Mouse (Mus musculus) midbrain, embryonic 13.5 days (tissue): ENCODE measurements around the gene Slit2. TPM values are rescaled to one million over a fixed set of nuclear protein-coding genes. Genes with fewer than 3 reads are reported as not detected.

Source experiments
- ATAC-seq: fragments of 200-750 bp; cut with Nextera tagmentation; 2 replicates; pipeline ENCODE4 v1.8.0; 2017; ENCODE audit warnings: mild to moderate bottlenecking, moderate TSS enrichment, moderate library complexity
- H3K27ac ChIP-seq: fragments of 300-500 bp; sonication (generic); 2 replicates; pipeline ENCODE4 v1.5.1; 2015; ENCODE audit warnings: inconsistent platforms, mild to moderate bottlenecking, moderate library complexity
- H3K27me3 ChIP-seq: fragments of 300-500 bp; sonication (generic); 2 replicates; pipeline ENCODE4 v1.6.1; 2015; ENCODE audit warnings: mild to moderate bottlenecking, inconsistent platforms
- H3K36me3 ChIP-seq: fragments of 300-500 bp; sonication (generic); 2 replicates; pipeline ENCODE4 v1.6.1; 2015; ENCODE audit warnings: mild to moderate bottlenecking, inconsistent platforms
- H3K4me1 ChIP-seq: fragments of 300-500 bp; sonication (generic); replicated peaks from 2 replicates; pipeline ENCODE4 v1.6.1; 2015; ENCODE audit warnings: inconsistent platforms
- H3K4me2 ChIP-seq: fragments of 300-500 bp; sonication (generic); replicated peaks from 2 replicates; pipeline ENCODE4 v1.6.1; 2015; ENCODE audit warnings: moderate library complexity, mild to moderate bottlenecking, inconsistent platforms
- H3K4me3 ChIP-seq: fragments of 300-500 bp; sonication (generic); replicated peaks from 2 replicates; pipeline ENCODE4 v1.5.1; 2015; ENCODE audit warnings: mild to moderate bottlenecking, inconsistent platforms
- H3K9ac ChIP-seq: fragments of 300-500 bp; sonication (generic); replicated peaks from 2 replicates; pipeline ENCODE4 v1.6.1; 2015; ENCODE audit warnings: mild to moderate bottlenecking, inconsistent platforms
- H3K9me3 ChIP-seq: fragments of 300-500 bp; sonication (generic); 2 replicates; pipeline ENCODE4 v1.6.1; 2016; ENCODE audit warnings: mild to moderate bottlenecking, inconsistent platforms
- WGBS: fragments of 180-500 bp; shearing (Covaris S2); methylation state at CpG from one replicate; pipeline ENCODE4 v1.1.7; 2015; 5-methylcytosine and 5-hydroxymethylcytosine counted together
- polyA plus RNA-seq: library from polyadenylated mRNA; unstranded; fragments of >200 nt; fragmentation: Nextera tagmentation; extraction: Ambion mirVana; gene quantifications from 2 replicates; pipeline ENCODE4 v1.2.1, GENCODE M21; 2015

Slit2 gene
- polyA plus RNA-seq, 1 experiment from 2014 or later = 37.8 TPM

DNA sequence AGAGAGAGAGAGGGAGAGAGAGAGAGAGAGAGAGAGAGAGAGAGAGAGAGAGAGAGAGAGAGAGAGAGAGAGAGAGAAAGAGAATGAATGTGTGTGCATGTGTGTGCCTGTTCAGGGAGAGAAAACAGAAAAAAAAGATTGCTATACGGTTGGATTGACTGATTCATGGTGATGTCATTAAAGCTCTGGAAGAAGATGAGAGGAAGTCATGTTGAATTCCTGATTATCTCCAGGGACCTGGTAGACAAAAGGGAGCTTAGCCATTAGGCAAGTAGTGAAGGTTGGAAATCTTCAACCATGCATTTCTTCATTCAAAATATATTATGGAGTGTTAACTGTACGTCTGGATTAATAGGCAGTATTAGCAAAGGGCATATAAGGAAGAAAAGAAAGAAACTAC, 77.8 kb downstream of the Slit2 start:
- no peak overlapping the region for H3K27ac ChIP-seq
- H3K4me2 ChIP-seq = no peak overlapping the region
- no peak overlapping the region for H3K4me3 ChIP-seq
- ATAC-seq = peak; percentile 24; the same call in 1 of the 2 replicates
- WGBS = 2% methylated on average over 2 of the region's 2 CpGs
- no peaks in the 10 kb centered on the region for H3K27me3 ChIP-seq
- H3K9me3 ChIP-seq = no peaks in the 10 kb centered on the region
- H3K9ac ChIP-seq = no peak overlapping the region
- H3K36me3 ChIP-seq = no peaks in the 10 kb centered on the region
- peaks cover 12% of the 10 kb centered on the region for H3K4me1 ChIP-seq

DNA sequence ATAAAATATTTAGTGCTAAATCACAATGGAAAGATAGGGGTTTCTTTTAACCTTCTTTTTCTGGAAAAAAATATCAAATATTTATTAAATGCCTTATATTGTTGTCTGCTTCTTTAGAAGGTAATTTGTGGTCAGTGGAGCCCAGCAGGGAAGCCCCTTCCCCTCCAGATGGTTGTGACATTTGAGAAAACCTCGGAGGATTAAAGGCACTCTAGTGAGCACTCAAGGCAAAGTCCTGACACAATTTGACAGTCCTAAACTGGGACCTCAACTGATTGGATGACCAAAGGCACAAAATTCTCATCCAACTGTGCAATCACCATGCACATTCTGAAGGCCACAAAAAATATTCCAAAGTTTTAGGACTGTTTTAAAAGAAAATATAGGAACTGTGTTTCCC, 95.8 kb downstream of the Slit2 start:
- no peak for ATAC-seq
- Histone ChIP-seq H3K9ac (no peak overlapping the region), H3K36me3 (no peaks in the 10 kb centered on the region), H3K4me1 (peaks cover 6% of the 10 kb centered on the region; the same call in 1 of the 2 replicates), H3K4me2 (no peak overlapping the region), H3K27ac (no peak overlapping the region), H3K9me3 (no peaks in the 10 kb centered on the region), H3K4me3 (no peak overlapping the region), H3K27me3 (no peaks in the 10 kb centered on the region)
- WGBS = 2% methylated on average over 1 of the region's 1 CpGs

- Histone ChIP-seq H3K9me3 (no peaks in the 10 kb centered on the region), H3K4me2 (no peak overlapping the region), H3K4me3 (no peak overlapping the region), H3K27me3 (no peaks in the 10 kb centered on the region), H3K9ac (no peak overlapping the region), H3K4me1 (peaks cover 6% of the 10 kb centered on the region; the same call in 1 of the 2 replicates), H3K27ac (peak overlapping the region; percentile 56; the same call in 1 of the 2 replicates), H3K36me3 (no peaks in the 10 kb centered on the region)
- 23% methylated on average over 8 of the region's 8 CpGs for WGBS
- peak; percentile 92 for ATAC-seq
These were observed 98.4 kb downstream of the Slit2 start for GRCm38 (mm10) chr5:48081223-48081881.

GRCm38 (mm10) chr5:48113400-48113799, 130.5 kb downstream of the Slit2 start:
- Histone ChIP-seq H3K4me2 (no peak overlapping the region), H3K36me3 (no peaks in the 10 kb centered on the region), H3K9ac (no peak overlapping the region), H3K27ac (no peak overlapping the region), H3K27me3 (no peaks in the 10 kb centered on the region), H3K4me1 (peaks cover 15% of the 10 kb centered on the region), H3K9me3 (no peaks in the 10 kb centered on the region), H3K4me3 (no peak overlapping the region)
- 11% methylated on average over 1 of the region's 1 CpGs for WGBS
- peak; percentile 70 for ATAC-seq

DNA sequence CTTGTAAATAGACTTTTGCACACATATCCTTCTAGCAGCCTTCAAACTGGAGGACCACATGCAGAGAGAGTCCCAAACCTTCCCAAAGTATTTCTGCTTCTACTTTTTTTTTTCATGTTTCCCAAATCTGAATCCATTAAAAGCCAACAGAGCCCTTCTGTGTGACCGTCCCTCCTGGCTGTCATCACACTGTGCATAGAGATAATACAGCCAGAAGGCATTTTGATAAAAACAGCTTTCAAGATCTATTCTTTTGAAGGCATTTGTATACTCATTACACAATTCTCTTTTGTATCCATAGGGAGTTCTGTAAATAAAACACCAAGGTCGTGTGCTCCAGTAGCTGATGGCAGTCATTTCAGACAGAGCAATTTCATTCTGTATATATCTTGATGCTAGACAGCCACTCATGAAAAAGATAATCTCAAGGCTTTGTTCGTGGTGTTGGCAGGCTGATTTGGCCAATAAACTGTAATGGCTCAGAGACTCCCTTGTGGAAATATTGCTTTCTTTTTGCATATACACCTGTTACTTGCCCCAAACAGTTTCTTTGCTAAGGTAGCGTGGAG, 132.1 kb downstream of the Slit2 start:
- H3K27me3 ChIP-seq = no peaks in the 10 kb centered on the region
- H3K4me2 ChIP-seq = no peak overlapping the region
- H3K9me3 ChIP-seq = no peaks in the 10 kb centered on the region
- H3K27ac ChIP-seq = no peak overlapping the region; the same call in 1 of the 2 replicates
- peaks cover 15% of the 10 kb centered on the region for H3K4me1 ChIP-seq
- 37% methylated on average over 4 of the region's 4 CpGs for WGBS
- H3K9ac ChIP-seq = no peak overlapping the region
- no peaks in the 10 kb centered on the region for H3K36me3 ChIP-seq
- peak; percentile 55; the same call in 1 of the 2 replicates for ATAC-seq
- no peak overlapping the region for H3K4me3 ChIP-seq

DNA sequence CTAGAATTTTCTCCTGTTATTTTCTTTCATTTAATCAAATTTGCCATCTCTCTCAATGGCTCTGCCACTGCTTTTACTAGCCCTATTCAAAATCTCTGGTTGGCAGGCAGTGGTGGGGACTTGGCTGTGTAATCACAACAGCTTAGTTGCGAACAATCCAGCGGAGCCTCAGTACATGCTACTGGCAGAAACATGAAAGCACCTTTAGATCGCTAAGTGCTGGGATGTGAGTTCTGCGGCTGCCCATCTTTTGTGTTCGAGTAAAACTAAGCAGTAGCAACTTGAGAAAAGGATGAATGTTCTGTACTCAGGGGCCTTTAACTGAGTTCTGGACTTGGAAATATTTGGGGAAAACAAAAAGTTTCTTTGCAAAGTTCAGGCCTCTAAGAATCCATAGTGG, 139.7 kb downstream of the Slit2 start:
- WGBS = 50% methylated on average over 5 of the region's 5 CpGs
- Histone ChIP-seq H3K9me3 (no peaks in the 10 kb centered on the region), H3K4me2 (no peak overlapping the region), H3K4me3 (no peak overlapping the region), H3K36me3 (no peaks in the 10 kb centered on the region), H3K27ac (no peak overlapping the region), H3K4me1 (no peaks in the 10 kb centered on the region), H3K27me3 (no peaks in the 10 kb centered on the region), H3K9ac (no peak overlapping the region)
- no peak for ATAC-seq

DNA sequence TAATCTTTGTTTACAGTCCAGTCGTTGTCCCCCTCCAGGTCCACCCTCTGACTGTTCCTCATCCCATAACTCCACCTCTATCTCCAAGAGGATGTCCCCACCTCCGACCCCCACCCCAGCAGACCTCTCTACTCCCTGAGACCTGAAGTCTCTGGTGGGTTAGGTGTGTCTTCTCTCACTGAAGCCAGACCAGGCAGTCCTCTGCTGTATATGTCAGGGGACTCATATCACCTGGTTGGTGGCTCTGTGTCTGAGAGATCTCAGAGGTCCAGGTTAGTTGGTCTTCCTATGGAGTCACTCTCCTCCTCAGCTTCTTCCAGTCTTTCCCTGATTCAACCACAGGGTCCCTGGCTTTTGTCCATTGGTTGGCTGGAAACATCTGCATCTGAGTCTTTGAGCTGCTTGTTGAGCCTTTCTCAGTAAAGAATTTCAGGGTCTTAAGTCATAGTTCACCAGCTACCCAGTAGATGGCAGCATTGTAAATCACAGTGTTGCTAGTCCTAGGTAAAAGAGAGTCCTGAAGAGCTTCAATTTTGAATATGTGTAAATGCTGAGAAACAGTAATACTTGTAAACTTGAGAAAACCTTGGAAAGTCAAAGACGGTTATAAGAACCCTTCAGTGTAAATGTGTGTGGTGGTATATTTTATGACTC, 143.0 kb downstream of the Slit2 start:
- 77% methylated on average over 3 of the region's 3 CpGs for WGBS
- Histone ChIP-seq H3K9me3 (no peaks in the 10 kb centered on the region), H3K9ac (no peak overlapping the region), H3K4me2 (no peak overlapping the region), H3K36me3 (no peaks in the 10 kb centered on the region), H3K27me3 (no peaks in the 10 kb centered on the region), H3K4me1 (no peaks in the 10 kb centered on the region), H3K27ac (no peak overlapping the region), H3K4me3 (no peak overlapping the region)
- peak; percentile 62 for ATAC-seq

GRCm38 (mm10) chr5:48129981-48130380, 147.0 kb downstream of the Slit2 start:
- no peak for ATAC-seq
- 94% methylated on average over 4 of the region's 4 CpGs for WGBS
- Histone ChIP-seq H3K4me2 (no peak overlapping the region), H3K9ac (no peak overlapping the region), H3K36me3 (no peaks in the 10 kb centered on the region), H3K4me1 (no peaks in the 10 kb centered on the region), H3K27me3 (peaks cover 6% of the 10 kb centered on the region; the same call in 1 of the 2 replicates), H3K4me3 (no peak overlapping the region), H3K27ac (no peak overlapping the region), H3K9me3 (no peaks in the 10 kb centered on the region)

DNA sequence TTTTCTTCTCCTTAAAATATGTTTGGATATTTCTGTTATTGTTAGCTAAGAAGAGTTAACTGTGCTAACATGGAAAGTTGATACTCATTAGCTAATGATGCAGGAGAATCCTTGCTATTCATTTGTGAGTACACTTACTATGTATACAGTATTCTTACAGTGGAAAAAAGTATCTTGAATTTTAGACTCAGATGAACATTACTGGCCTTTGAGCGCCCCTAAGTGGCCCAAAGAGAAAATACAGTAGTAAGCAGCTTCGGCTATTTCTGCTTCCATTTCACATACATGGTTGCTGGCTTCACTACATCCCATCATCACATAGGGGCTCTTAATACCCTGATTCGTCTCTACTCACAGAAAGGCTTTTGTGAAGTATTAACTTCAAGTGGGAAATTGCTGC, 153.6 kb downstream of the Slit2 start:
- H3K36me3 ChIP-seq = no peaks in the 10 kb centered on the region
- H3K9ac ChIP-seq = no peak overlapping the region
- no peaks in the 10 kb centered on the region for H3K9me3 ChIP-seq
- H3K27me3 ChIP-seq = peaks cover 26% of the 10 kb centered on the region
- no peak for ATAC-seq
- H3K4me1 ChIP-seq = peaks cover 21% of the 10 kb centered on the region
- H3K4me3 ChIP-seq = no peak overlapping the region
- H3K4me2 ChIP-seq = no peak overlapping the region
- H3K27ac ChIP-seq = no peak overlapping the region
- 15% methylated on average over 3 of the region's 3 CpGs for WGBS

DNA sequence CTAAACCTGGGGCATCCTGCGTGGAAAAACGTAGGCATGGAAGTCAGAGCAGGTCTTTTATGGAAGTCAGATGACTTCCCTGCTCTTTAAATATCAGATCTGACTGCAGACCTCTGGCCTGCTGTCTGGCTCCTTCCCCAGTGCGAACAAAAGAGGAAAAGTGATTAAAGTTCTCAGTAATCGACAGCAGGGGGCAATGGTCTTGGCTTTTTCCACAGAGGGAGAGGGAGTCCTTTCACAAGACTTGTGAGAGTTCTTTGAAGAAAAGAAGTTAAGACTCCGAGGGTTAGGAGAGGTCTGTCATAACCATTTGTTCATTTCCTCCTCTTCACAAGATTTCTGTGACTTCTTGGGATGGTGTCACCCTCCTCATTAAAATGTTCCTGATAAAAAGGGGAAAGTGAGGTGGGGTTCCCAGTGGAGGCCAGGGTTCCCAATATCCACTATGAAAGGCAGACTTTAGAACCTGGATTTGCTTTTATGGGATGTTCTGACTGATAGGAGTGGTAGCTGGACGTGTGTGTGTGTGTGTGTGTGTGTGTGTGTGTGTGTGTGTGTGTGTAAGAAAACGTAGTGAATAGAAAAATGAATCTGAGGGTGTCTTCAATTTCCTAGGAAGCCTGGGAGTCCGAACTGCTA, 156.0 kb downstream of the Slit2 start:
- no peak overlapping the region for H3K4me2 ChIP-seq
- no peaks in the 10 kb centered on the region for H3K36me3 ChIP-seq
- H3K27me3 ChIP-seq = peaks cover 33% of the 10 kb centered on the region
- no peak overlapping the region for H3K9ac ChIP-seq
- WGBS = 4% methylated on average over 8 of the region's 8 CpGs
- peaks cover 30% of the 10 kb centered on the region for H3K4me1 ChIP-seq
- no peak overlapping the region for H3K27ac ChIP-seq
- ATAC-seq = peak; percentile 59
- H3K9me3 ChIP-seq = no peaks in the 10 kb centered on the region
- no peak overlapping the region for H3K4me3 ChIP-seq

DNA sequence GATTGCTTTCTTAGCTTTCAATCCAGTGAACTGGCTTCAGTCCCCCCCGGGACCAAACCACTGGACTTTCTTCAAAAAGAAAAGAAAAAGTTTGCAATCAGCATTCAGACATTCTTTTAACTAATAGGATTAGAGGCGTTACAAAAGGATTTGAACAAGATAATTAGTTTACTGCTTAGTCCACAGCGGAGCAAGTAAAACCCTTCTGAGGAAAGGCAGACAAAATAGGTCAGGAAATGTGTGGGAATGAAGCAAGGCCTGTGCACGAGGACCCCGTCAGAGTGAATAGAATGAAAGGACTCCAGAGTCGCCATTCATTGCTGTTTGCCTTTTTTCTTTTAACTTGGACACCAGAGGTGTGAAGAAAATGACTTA, 156.5 kb downstream of the Slit2 start:
- WGBS = 4% methylated on average over 6 of the region's 6 CpGs

DNA sequence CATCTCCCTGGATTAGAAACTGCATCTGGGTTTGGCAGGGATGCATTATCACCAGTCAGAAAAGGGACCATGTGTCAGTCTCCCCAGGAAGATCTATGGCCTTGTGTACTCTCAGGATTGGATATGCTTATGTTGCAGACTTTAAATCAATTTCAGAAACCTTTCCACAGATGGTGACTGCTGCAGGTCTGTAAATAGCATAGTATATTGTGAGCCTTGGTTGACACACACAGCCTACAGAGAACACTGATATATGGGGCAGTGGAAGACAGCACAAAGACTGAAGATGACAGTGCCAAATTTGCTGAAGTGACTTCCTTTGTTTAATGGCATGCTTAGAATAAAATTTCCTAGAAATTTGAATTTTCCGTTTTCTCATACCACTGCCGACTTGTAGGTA, 163.1 kb downstream of the Slit2 start:
- no peak for ATAC-seq
- no peak overlapping the region for H3K4me2 ChIP-seq
- H3K4me1 ChIP-seq = peaks cover 9% of the 10 kb centered on the region; the same call in 1 of the 2 replicates
- H3K9me3 ChIP-seq = no peaks in the 10 kb centered on the region
- no peak overlapping the region for H3K4me3 ChIP-seq
- H3K27me3 ChIP-seq = peaks cover 14% of the 10 kb centered on the region
- H3K27ac ChIP-seq = no peak overlapping the region
- no peaks in the 10 kb centered on the region for H3K36me3 ChIP-seq
- WGBS = 84% methylated on average over 2 of the region's 2 CpGs
- no peak overlapping the region for H3K9ac ChIP-seq

More for the DNA sequence above, 156.5 kb downstream of the Slit2 start:
- peak; percentile 68 for ATAC-seq
- no peaks in the 10 kb centered on the region for H3K36me3 ChIP-seq
- H3K4me2 ChIP-seq = no peak overlapping the region
- no peak overlapping the region for H3K9ac ChIP-seq
- H3K27me3 ChIP-seq = peaks cover 30% of the 10 kb centered on the region
- no peak overlapping the region for H3K27ac ChIP-seq
- H3K4me1 ChIP-seq = peaks cover 30% of the 10 kb centered on the region
- no peak overlapping the region for H3K4me3 ChIP-seq
- no peaks in the 10 kb centered on the region for H3K9me3 ChIP-seq
